Mouse (Mus musculus) heart, adult 11 months (tissue): ENCODE measurements around the gene Ildr2.

Experiments used
- DNase-seq: peaks from one replicate; pipeline ENCODE4 v3.0.0; 2022

The Ildr2 gene

GRCm38 (mm10) chr1:166284390-166284789 lies 30.5 kb downstream of the Ildr2 start:
- DNase-seq = peak; percentile 82

DNA sequence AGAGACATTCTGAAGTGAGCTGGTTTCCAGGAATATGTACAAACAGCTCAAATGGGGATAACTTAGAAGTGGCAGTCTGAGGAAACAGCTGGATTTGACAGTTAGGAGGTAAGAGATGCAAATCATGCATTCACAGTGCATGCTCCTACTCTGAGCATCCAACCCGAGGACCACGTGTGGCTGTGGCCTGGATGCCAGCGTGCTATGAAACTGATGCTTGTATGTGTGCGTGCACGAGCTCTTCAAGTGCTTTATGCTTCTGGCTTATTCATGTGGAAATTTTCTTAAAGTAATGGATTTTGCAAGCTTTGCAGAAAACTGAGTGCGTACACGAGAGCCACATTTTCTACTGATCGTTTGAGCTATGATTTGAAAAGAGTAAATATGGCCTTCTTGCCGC lies 32.3 kb downstream of the Ildr2 start:
- peak; percentile 60 for DNase-seq

GRCm38 (mm10) chr1:166290562-166290961 lies 36.6 kb downstream of the Ildr2 start:
- DNase-seq = peak; percentile 79

- no peak for DNase-seq
These were observed 39.1 kb downstream of the Ildr2 start for GRCm38 (mm10) chr1:166293086-166293485.

GRCm38 (mm10) chr1:166295548-166295947 lies 41.6 kb downstream of the Ildr2 start:
- DNase-seq = peak; percentile 88

DNA sequence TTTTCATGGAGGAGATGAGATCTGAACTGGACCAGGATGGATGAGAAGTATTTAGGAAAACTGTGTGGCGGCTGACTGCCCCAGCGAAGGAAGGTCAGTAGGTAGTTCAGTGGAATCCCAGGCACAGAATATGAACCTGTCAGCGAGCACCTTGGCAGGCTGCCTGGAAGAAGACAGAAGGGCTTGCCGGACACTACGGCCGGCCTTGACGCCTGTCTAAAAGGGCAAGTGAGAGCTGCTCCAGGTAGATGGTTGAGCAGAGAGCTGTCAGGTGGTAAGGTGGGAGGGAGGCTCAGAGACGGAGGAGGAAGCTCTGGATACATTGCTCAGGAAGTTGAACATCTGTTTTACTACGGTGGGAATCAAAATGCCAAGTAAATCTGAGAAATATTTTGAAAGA lies 42.4 kb downstream of the Ildr2 start:
- DNase-seq = peak; percentile 80

DNA sequence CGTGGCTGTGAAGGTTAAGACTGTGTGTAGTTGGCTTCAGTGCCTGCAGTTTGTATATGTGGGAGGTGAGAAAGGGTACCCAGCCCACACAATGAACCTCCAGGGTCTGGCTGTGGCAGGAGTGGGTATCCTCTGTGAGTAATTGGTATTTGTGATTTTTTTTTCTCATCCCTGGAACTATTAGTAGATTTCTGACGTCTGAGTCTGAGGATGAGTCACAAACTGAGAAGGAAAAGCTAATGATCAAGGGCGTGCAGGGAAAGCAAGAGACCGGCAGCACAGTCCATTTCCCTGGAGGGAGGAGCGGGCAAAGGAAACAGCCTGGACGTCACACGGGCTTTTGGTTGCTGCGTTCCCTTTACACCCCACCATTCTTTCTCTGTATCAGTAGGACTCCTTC lies 43.0 kb downstream of the Ildr2 start:
- DNase-seq = peak; percentile 76

DNA sequence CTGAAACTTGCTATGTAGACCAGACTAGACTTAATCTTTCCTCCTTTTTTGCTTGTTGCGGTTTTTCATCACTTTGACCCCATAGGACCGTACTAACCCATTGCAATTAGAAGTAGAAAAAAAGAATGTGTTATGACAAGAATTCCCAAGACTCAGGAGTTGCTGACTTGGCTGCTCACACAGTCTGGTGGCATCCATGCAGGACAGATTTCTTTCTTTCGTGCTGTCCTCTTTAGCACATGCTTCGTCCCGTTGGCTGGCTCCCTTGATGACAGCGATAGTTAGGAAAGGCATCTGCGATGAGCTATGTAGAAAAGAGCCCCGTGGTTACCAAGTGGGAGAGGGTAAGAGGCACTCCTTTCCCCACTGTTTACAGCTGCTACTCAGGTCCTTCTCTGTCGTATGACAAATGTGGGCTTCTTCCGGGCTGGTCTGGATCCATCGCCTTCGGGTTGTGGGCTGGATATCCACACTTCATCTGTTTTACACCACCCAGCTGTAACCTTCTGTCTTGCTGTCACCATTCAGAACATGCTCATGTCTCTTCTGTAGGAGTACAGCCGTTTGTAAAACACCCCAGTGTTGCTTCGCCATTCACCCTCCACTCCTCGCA lies 43.7 kb downstream of the Ildr2 start:
- peak; percentile 72 for DNase-seq

DNA sequence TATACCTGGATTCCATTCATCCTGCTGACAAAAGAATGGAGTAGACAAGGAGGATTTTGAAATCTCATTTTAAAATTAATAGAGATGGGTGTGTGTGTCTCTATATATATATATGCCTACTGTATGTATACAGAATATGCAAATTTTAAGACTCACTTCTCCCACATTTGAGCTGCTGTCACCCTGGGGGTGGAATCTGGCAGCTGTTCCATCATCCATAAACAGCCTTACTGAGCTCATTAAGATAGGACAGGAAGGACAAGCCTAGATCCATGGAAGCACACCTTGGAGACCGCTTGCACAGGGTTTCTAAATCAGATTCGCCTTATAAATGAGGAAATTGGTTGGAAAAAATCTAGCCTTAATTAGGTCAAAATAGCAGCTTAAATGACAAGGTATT lies 44.9 kb downstream of the Ildr2 start:
- peak; percentile 42 for DNase-seq

DNA sequence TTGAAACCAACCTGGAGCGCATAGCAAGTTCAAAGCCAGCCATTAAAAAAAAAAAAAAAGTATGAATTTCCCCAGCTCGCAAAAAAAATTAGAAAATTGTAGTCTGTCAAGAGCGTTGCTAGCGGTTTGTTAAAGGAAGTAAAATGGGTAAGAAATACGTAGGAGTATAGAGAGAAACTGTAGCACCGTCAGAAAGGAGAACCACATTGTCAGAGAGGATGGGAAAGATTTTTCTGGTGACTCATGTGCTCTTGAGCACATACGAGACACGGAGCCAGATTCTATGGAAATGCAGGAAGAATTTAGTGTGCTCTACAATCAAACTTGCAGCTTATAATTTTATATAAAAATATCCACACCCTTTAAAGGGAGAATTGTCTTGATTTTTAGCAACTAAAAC lies 45.9 kb downstream of the Ildr2 start:
- DNase-seq = peak; percentile 4

DNA sequence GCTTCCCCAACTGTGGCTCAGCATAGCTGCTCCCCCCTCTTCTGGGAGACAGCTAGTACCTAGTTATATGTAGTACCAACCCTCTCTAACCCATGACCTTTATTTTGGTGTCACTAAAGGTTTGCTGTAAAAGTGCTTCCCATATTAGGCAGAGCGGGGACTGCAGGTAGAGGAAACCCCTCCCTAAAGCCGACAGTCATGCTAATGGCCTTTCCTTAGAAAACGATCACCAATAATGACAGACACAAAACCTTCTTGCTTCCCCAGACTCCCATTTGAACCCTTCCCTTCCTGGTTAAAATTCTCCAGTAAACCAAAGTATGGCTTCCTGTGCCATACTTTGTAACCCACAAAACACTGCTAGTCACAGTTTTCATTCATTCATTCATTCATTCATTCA lies 46.6 kb downstream of the Ildr2 start:
- DNase-seq = peak; percentile 25

- DNase-seq = peak; percentile 73
These were observed 50.7 kb downstream of the Ildr2 start for GRCm38 (mm10) chr1:166304352-166305240.

- no peak for DNase-seq
These were observed 54.5 kb downstream of the Ildr2 start for GRCm38 (mm10) chr1:166308471-166308850.

GRCm38 (mm10) chr1:166308851-166309715 lies 55.1 kb downstream of the Ildr2 start:
- peak; percentile 64 for DNase-seq

DNA sequence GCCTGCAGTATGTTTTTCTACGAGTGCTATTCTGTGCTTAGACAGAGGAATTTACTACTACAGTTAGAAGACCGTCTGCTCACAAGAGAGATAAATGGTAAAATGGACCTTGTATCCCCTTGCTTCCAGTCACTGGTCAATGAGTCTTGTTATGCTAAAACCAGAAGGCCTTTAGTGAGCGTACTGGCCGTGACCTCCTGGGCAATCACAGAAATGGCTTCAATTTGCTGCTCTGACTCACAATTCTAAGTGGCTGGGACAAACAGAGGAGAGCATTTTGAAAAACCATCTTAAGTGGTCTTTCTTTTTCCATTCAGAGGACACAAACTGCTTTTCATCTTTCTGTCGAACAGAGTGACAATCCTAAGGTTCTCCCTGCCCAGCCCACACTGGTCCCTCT lies 57.2 kb downstream of the Ildr2 start:
- peak; percentile 27 for DNase-seq

GRCm38 (mm10) chr1:166313637-166314036 lies 59.7 kb downstream of the Ildr2 start:
- peak; percentile 53 for DNase-seq

GRCm38 (mm10) chr1:166315706-166316105 lies 61.8 kb downstream of the Ildr2 start:
- DNase-seq = peak; percentile 77

GRCm38 (mm10) chr1:166319132-166319698 lies 65.3 kb downstream of the Ildr2 start:
- DNase-seq = peak; percentile 83

- DNase-seq = peak; percentile 15
These were observed 72.5 kb downstream of the Ildr2 start for GRCm38 (mm10) chr1:166326421-166326820.

DNA sequence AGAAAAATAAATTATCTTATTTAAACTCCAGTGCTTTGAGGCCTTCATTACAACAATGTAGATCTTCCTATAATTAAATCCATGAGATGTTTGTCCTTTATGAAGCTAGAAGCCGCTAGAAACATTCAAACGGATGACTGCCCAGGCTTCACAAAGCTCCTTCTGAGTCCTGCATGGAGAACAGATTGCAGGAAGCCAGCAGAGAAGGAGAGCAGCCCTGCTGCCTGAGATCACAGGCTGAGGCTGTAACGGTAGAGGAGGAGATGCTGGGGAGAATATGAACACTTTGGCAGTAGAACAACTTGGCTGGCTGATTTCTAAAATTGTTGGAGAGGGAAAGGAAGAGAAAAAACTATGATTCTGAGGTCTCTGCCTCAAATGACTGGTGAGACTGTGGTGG lies 76.8 kb downstream of the Ildr2 start:
- DNase-seq = peak; percentile 60

DNA sequence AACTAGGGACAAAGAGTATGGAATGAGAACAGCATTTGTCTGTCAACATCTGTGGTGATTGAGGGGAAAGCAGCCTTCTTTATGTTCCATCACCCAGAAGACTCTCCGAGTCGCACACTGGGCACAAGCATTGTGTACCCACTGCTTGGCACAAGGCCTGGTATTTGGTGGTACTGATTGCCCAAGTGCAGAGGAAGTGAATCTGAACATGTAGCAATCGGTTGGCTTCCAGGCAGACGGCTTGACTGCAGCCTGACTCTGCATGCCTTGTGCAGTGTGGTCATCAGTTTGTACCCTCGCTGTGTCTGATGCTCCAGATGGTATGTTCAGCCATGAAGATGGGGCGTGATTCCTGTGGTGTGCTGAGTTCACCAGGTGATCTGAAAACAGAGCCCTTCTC lies 85.2 kb downstream of the Ildr2 start:
- DNase-seq = peak; percentile 96

- no peak for DNase-seq
These were observed 88.1 kb downstream of the Ildr2 start for GRCm38 (mm10) chr1:166342060-166342459.

DNA sequence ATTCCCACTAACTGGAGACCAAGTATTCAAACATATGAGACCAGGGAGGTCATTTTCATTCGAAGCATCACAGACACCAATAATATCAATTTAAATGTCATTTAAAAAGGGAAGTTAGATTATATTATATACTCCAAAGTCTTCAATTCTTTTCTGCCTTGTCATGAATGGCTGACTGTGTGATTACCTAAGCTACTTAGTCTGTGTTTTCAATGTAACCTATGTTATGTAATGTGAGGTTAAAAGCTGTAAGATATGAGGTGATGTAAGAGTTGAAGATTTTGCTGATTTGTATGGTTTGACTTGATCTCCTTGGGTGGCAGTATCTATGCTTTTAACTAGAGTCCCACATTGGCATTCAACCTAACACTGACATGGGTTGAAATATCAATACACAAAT lies 88.6 kb downstream of the Ildr2 start:
- no peak for DNase-seq
